Mouse (Mus musculus) liver, postnatal 0 days (tissue): ENCODE data around the gene 4933424G06Rik.

Experiments
- CTCF ChIP-seq: sonication (generic); IDR thresholded peaks from 2 replicates; pipeline ENCODE4 v1.5.1; 2016; ENCODE audit warnings: antibody characterized with exemption, low read depth
- EP300 ChIP-seq: IDR thresholded peaks from 2 replicates; pipeline ENCODE4 v1.6.1; 2016; ENCODE audit warnings: antibody characterized with exemption, low read depth, mild to moderate bottlenecking

DNA sequence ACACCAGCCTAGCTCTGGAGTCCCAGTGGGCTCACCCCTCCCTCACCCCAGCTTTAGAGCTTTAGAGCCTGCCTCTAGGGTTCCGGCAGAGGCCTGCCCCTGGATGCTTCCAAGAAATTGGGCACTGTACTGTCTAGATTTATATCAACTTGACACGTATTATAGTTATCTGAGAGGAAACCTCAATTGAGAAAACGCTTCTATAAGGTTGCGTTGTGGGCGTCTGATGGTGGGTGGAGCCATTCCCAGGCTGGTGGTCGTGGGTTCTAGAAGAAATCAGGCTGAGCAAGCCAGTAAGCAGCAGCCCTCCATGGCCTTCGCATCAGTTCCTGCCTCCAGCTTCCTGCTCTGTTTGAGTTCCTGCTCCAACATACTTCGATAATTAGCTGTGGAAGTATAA is 51.1 kb downstream of the 4933424G06Rik start:
- no peak for TF ChIP-seq CTCF
- no peak for TF ChIP-seq EP300
